Mouse (Mus musculus): ENCODE data around the gene Shisa4.

Gene Shisa4

GRCm38 (mm10) chr1:135374868-135375581 is at the start of gene Shisa4:
Gene Shisa4 (minus strand): TSS chr1:135375237.
- peak; percentile 83 for DNase-seq

GRCm38 (mm10) chr1:135422772-135423171 is 47.7 kb upstream of the Shisa4 start:
- DNase-seq = no peak

GRCm38 (mm10) chr1:135413996-135414395 is 39.0 kb upstream of the Shisa4 start:
- no peak for DNase-seq

- no peak for DNase-seq
These were observed 37.1 kb upstream of the Shisa4 start for GRCm38 (mm10) chr1:135412130-135412529.

GRCm38 (mm10) chr1:135410967-135411366 is 35.9 kb upstream of the Shisa4 start:
- no peak for DNase-seq

GRCm38 (mm10) chr1:135408973-135409372 is 33.9 kb upstream of the Shisa4 start:
- DNase-seq = no peak

- DNase-seq = no peak
These were observed 30.3 kb upstream of the Shisa4 start for GRCm38 (mm10) chr1:135405356-135405755.

GRCm38 (mm10) chr1:135401452-135402110 is 26.5 kb upstream of the Shisa4 start:
- DNase-seq = no peak

GRCm38 (mm10) chr1:135399466-135399865 is 24.4 kb upstream of the Shisa4 start:
- no peak for DNase-seq

GRCm38 (mm10) chr1:135385161-135385560 is 10.1 kb upstream of the Shisa4 start:
- no peak for DNase-seq

- no peak for DNase-seq
These were observed 9.1 kb upstream of the Shisa4 start for GRCm38 (mm10) chr1:135384171-135384570.

- DNase-seq = peak; percentile 38
These were observed 6.5 kb upstream of the Shisa4 start for GRCm38 (mm10) chr1:135381560-135381959.

GRCm38 (mm10) chr1:135380071-135380991 is 5.3 kb upstream of the Shisa4 start:
- DNase-seq = peak; percentile 69

- no peak for DNase-seq
These were observed 4.0 kb upstream of the Shisa4 start for GRCm38 (mm10) chr1:135379048-135379447.

- peak; percentile 34 for DNase-seq
These were observed 3.5 kb upstream of the Shisa4 start for GRCm38 (mm10) chr1:135378576-135378975.

GRCm38 (mm10) chr1:135374175-135374867 is 716 bp downstream of the Shisa4 start:
- peak; percentile 72 for DNase-seq

- DNase-seq = peak; percentile 44
These were observed 1.8 kb downstream of the Shisa4 start for GRCm38 (mm10) chr1:135373171-135373677.

GRCm38 (mm10) chr1:135369415-135369814 is 5.6 kb downstream of the Shisa4 start:
- DNase-seq = peak; percentile 55

GRCm38 (mm10) chr1:135368982-135369381 is 6.1 kb downstream of the Shisa4 start:
- DNase-seq = peak; percentile 71

GRCm38 (mm10) chr1:135368245-135368644 is 6.8 kb downstream of the Shisa4 start:
- peak; percentile 91 for DNase-seq

- peak; percentile 38 for DNase-seq
These were observed 7.4 kb downstream of the Shisa4 start for GRCm38 (mm10) chr1:135367595-135367994.

- DNase-seq = no peak
These were observed 8.0 kb downstream of the Shisa4 start for GRCm38 (mm10) chr1:135367005-135367404.
